In genomic region chr11:78328512-78329056, GRCm38 (mm10) we compare ENCODE assay signal across 8 mouse cellular contexts. TPM values are rescaled to one million over a fixed set of nuclear protein-coding genes. Genes with fewer than 3 reads are reported as not detected.
A peak's percentile ranks its signal among the peaks of the same experiment; 100 is the strongest.
DNase-seq lines count a peak whose midpoint lies in the region; ATAC-seq and TF ChIP-seq lines count a peak whose summit lies in the region.

No protein-coding gene starts in this region.

- no peaks in the 10 kb centered on the region for H3K27me3 ChIP-seq in heart, embryonic 15.5 days
- peaks cover 3% of the 10 kb centered on the region; the same call in 1 of the 2 replicates for H3K27me3 ChIP-seq in G1E (ENCODE audit: insufficient read depth, low read length)
- H3K27me3 ChIP-seq in forebrain, embryonic 16.5 days (replicated peaks; ENCODE audit: control insufficient read depth, insufficient read depth, low read length): no peaks in the 10 kb centered on the region

- H3K27ac ChIP-seq in heart, embryonic 15.5 days: no peak overlapping the region
- H3K27ac ChIP-seq in forebrain, embryonic 16.5 days (ENCODE audit: low read length): peak overlapping the region; percentile 19
- no peak overlapping the region for H3K27ac ChIP-seq in macrophage

- H3K4me3 ChIP-seq in heart, embryonic 15.5 days: peak overlapping the region; percentile 91
- H3K4me3 ChIP-seq in G1E (ENCODE audit: low read depth, low read length): peak overlapping the region; percentile 97
- H3K4me3 ChIP-seq in forebrain, embryonic 16.5 days (replicated peaks; ENCODE audit: low read length): peak overlapping the region; percentile 82
- H3K4me3 ChIP-seq in macrophage (ENCODE audit: inconsistent target): peak overlapping the region; percentile 68

- intact Hi-C loops in heart, postnatal 36 days (cut with DNase I): loop anchor here (5.0 kb wide), 1 partner anchor 66 kb away; the partner anchor contains the start of gene 2610507B11Rik
- intact Hi-C loops in left cerebral cortex, postnatal 4 days (cut with DNase I): no loop called here

- peaks cover 11% of the 10 kb centered on the region; the same call in 1 of the 2 replicates for H3K79me2 ChIP-seq in macrophage (ENCODE audit: inconsistent target)

- no peak for TF ChIP-seq CTCF in G1E (IDR thresholded peaks at IDR 0.05; ENCODE audit: low read depth, low read length)

- peak overlapping the region; percentile 84 for H3K9ac ChIP-seq in heart, embryonic 15.5 days
- H3K9ac ChIP-seq in forebrain, embryonic 16.5 days (replicated peaks; ENCODE audit: low read depth, low read length): peak overlapping the region; percentile 87

- no peak for DNase-seq in heart, postnatal 36 days
- peak; percentile 52 for DNase-seq in G1E (ENCODE audit: low spot score)
- DNase-seq in layer of hippocampus, postnatal 14 days (ENCODE audit: low spot score in 2 of 2): no peak
- no peak for DNase-seq in left cerebral cortex, postnatal 4 days
- no peak for DNase-seq in cerebellum, postnatal 4 days (ENCODE audit: low spot score in 2 of 2)

- H3K4me2 ChIP-seq in heart, embryonic 15.5 days: peak overlapping the region; percentile 90
- H3K4me2 ChIP-seq in forebrain, embryonic 16.5 days (ENCODE audit: low read length): peak overlapping the region; percentile 78

- peaks cover 14% of the 10 kb centered on the region for H3K4me1 ChIP-seq in heart, embryonic 15.5 days (replicated peaks)
- peaks cover 18% of the 10 kb centered on the region for H3K4me1 ChIP-seq in G1E (ENCODE audit: insufficient read depth, low read depth, low read length)
- H3K4me1 ChIP-seq in forebrain, embryonic 16.5 days (replicated peaks; ENCODE audit: control insufficient read depth, insufficient read depth, low read length): peaks cover 18% of the 10 kb centered on the region

- under 1% methylated on average over 41 of the region's 41 CpGs for WGBS in heart, embryonic 15.5 days
- under 1% methylated on average over 35 of the region's 41 CpGs for WGBS in forebrain, embryonic 16.5 days
- WGBS in macrophage (ENCODE audit: missing documents): under 1% methylated on average over 41 of the region's 41 CpGs

- no peaks in the 10 kb centered on the region for H3K9me3 ChIP-seq in heart, embryonic 15.5 days (replicated peaks)
- no peaks in the 10 kb centered on the region for H3K9me3 ChIP-seq in G1E (replicated peaks)
- H3K9me3 ChIP-seq in forebrain, embryonic 16.5 days (ENCODE audit: control insufficient read depth, low read length): no peaks in the 10 kb centered on the region

- peaks cover 10% of the 10 kb centered on the region for H3K36me3 ChIP-seq in heart, embryonic 15.5 days
- H3K36me3 ChIP-seq in G1E (replicated peaks) (peaks cover 58% of the 10 kb centered on the region), macrophage (ENCODE audit: inconsistent target) (peaks cover 13% of the 10 kb centered on the region; the same call in 1 of the 2 replicates)
- H3K36me3 ChIP-seq in forebrain, embryonic 16.5 days (ENCODE audit: control insufficient read depth, insufficient read depth): no peaks in the 10 kb centered on the region

- ATAC-seq in heart, embryonic 15.5 days (replicated peaks; ENCODE audit: insufficient number of reproducible peaks, insufficient read depth, low FRiP score, low read depth): peak; percentile 43
- ATAC-seq in G1E (ENCODE audit: extremely low read depth, insufficient number of reproducible peaks, low FRiP score, poor library complexity, severe bottlenecking): no peak
- peak; percentile 68 for ATAC-seq in forebrain, embryonic 16.5 days

RNA-seq across cellular contexts. Expression of gene Pigs, which starts 0.4 kb away (rescaled TPM):
- 46.1 and 62.4 TPM in 2 replicates for polyA plus RNA-seq in heart, embryonic 15.5 days (2015; fragmentation: Nextera tagmentation; extraction: Ambion mirVana)
- 10 to 100 TPM; 22.7 to 24.1 TPM for total RNA-seq in heart, postnatal 36 days (2021)
- total RNA-seq in G1E (2014; fragmentation: Nextera tagmentation) (30.5 and 36.8 TPM in 2 replicates), G1E (2017) (13.9 and 14.1 TPM in 2 replicates)
- polyA plus RNA-seq in G1E (2012) (60.4 and 74.5 TPM in 2 replicates), macrophage (2018) (66.8 to 71.6 TPM (median 67.7 TPM) in 3 replicates)
- polyA plus RNA-seq in forebrain, embryonic 16.5 days (2015; fragmentation: Nextera tagmentation; extraction: Ambion mirVana): 61.1 and 61.4 TPM in 2 replicates
- total RNA-seq in macrophage (2018; cell fraction: chromatin; rRNA removed): 10 to 100 TPM in 8 of 26 experiments, 1 to 10 TPM in 18; 2.2 to 25.9 (median 8.0) TPM
- 10 to 100 TPM; 47.8 to 88.9 (median 66.9) TPM for total RNA-seq in macrophage (2018; cell fraction: cytosol; rRNA removed)
- total RNA-seq in macrophage (2018; cell fraction: nucleus; rRNA removed): 100 to 1,000 TPM in 1 of 26 experiments, 10 to 100 TPM in 25; 14.4 to 101 (median 62.9) TPM
- 10 to 100 TPM; 70.8 to 76.7 TPM for total RNA-seq in layer of hippocampus, postnatal 14 days (2021)
- 10 to 100 TPM; 52.9 to 59.9 TPM for total RNA-seq in left cerebral cortex, postnatal 4 days (2021)

RNA-seq across cellular contexts. Expression of gene Aldoc, which starts 5.8 kb away (rescaled TPM):
- polyA plus RNA-seq in heart, embryonic 15.5 days (2015; fragmentation: Nextera tagmentation; extraction: Ambion mirVana): 20.6 and 28.6 TPM in 2 replicates
- total RNA-seq in heart, postnatal 36 days (2021): 1 to 10 TPM in 1 of 2 experiments, under 1 TPM in 1; 0.68 to 1.6 TPM
- total RNA-seq in G1E (2014; fragmentation: Nextera tagmentation) (0.83 and 4.3 TPM in 2 replicates), G1E (2017) (10.2 and 12.9 TPM in 2 replicates)
- polyA plus RNA-seq in G1E (2012) (7.2 and 10.6 TPM in 2 replicates), macrophage (2018) (6.8 to 30.2 TPM (median 7.3 TPM) in 3 replicates)
- polyA plus RNA-seq in forebrain, embryonic 16.5 days (2015; fragmentation: Nextera tagmentation; extraction: Ambion mirVana): 152 and 186 TPM in 2 replicates
- 1 to 10 TPM in 12 of 26 experiments, under 1 TPM in 6, not detected in 8; 0.25 to 5.1 (median 1.7) TPM for total RNA-seq in macrophage (2018; cell fraction: chromatin; rRNA removed)
- total RNA-seq in macrophage (2018; cell fraction: cytosol; rRNA removed): 10 to 100 TPM in 11 of 26 experiments, 1 to 10 TPM in 15; 1.7 to 29.1 (median 6.8) TPM
- total RNA-seq in macrophage (2018; cell fraction: nucleus; rRNA removed): 1 to 10 TPM in 20 of 26 experiments, under 1 TPM in 6; 0.29 to 8.5 (median 2.2) TPM
- 100 to 1,000 TPM; 663 to 756 TPM for total RNA-seq in layer of hippocampus, postnatal 14 days (2021)
- total RNA-seq in left cerebral cortex, postnatal 4 days (2021): 100 to 1,000 TPM; 109 to 113 TPM

RNA-seq across cellular contexts. Expression of gene Unc119, which starts 14.7 kb away (rescaled TPM):
- polyA plus RNA-seq in heart, embryonic 15.5 days (2015; fragmentation: Nextera tagmentation; extraction: Ambion mirVana): 31.0 and 43.3 TPM in 2 replicates
- total RNA-seq in heart, postnatal 36 days (2021): 1 to 10 TPM; 5.3 to 6.2 TPM
- total RNA-seq in G1E (2014; fragmentation: Nextera tagmentation) (4.3 and 6.7 TPM in 2 replicates), G1E (2017) (10.3 and 11.8 TPM in 2 replicates)
- polyA plus RNA-seq in G1E (2012) (8.2 and 8.8 TPM in 2 replicates), macrophage (2018) (21.6 to 57.5 TPM (median 31.3 TPM) in 3 replicates)
- polyA plus RNA-seq in forebrain, embryonic 16.5 days (2015; fragmentation: Nextera tagmentation; extraction: Ambion mirVana): 68.6 and 69.1 TPM in 2 replicates
- total RNA-seq in macrophage (2018; cell fraction: chromatin; rRNA removed): 10 to 100 TPM in 14 of 26 experiments, 1 to 10 TPM in 12; 1.3 to 27.1 (median 10.6) TPM
- 10 to 100 TPM; 16.6 to 35.4 (median 28.4) TPM for total RNA-seq in macrophage (2018; cell fraction: cytosol; rRNA removed)
- total RNA-seq in macrophage (2018; cell fraction: nucleus; rRNA removed): 10 to 100 TPM in 13 of 26 experiments, 1 to 10 TPM in 13; 6.1 to 44.2 (median 10.0) TPM
- total RNA-seq in layer of hippocampus, postnatal 14 days (2021): 10 to 100 TPM; 27.6 to 32.2 TPM
- total RNA-seq in left cerebral cortex, postnatal 4 days (2021): 10 to 100 TPM; 51.8 to 57.5 TPM

RNA-seq across cellular contexts. Expression of gene Spag5, which starts 27.3 kb away (rescaled TPM):
- 21.6 and 30.9 TPM in 2 replicates for polyA plus RNA-seq in heart, embryonic 15.5 days (2015; fragmentation: Nextera tagmentation; extraction: Ambion mirVana)
- total RNA-seq in heart, postnatal 36 days (2021): under 1 TPM; 0.54 to 0.58 TPM
- total RNA-seq in G1E (2014; fragmentation: Nextera tagmentation) (70.7 and 71.3 TPM in 2 replicates), G1E (2017) (60.8 and 66.5 TPM in 2 replicates)
- polyA plus RNA-seq in G1E (2012) (55.3 and 77.5 TPM in 2 replicates), macrophage (2018) (0.66 to 3.3 TPM (median 2.6 TPM) in 3 replicates)
- 21.6 and 22.1 TPM in 2 replicates for polyA plus RNA-seq in forebrain, embryonic 16.5 days (2015; fragmentation: Nextera tagmentation; extraction: Ambion mirVana)
- 10 to 100 TPM in 9 of 26 experiments, 1 to 10 TPM in 17; 1.9 to 34.0 (median 6.1) TPM for total RNA-seq in macrophage (2018; cell fraction: chromatin; rRNA removed)
- total RNA-seq in macrophage (2018; cell fraction: cytosol; rRNA removed): 1 to 10 TPM in 11 of 26 experiments, under 1 TPM in 15; 0.31 to 3.4 (median 0.80) TPM
- 10 to 100 TPM in 1 of 26 experiments, 1 to 10 TPM in 23, under 1 TPM in 2; 0.58 to 24.7 (median 2.7) TPM for total RNA-seq in macrophage (2018; cell fraction: nucleus; rRNA removed)
- 1 to 10 TPM; 5.0 to 6.6 TPM for total RNA-seq in layer of hippocampus, postnatal 14 days (2021)
- total RNA-seq in left cerebral cortex, postnatal 4 days (2021): 1 to 10 TPM; 5.2 to 6.2 TPM

RNA-seq across cellular contexts. Expression of gene BC030499, which starts 37.9 kb away (rescaled TPM):
- polyA plus RNA-seq in heart, embryonic 15.5 days (2015; fragmentation: Nextera tagmentation; extraction: Ambion mirVana): 0.23 and 0.38 TPM in 2 replicates
- total RNA-seq in heart, postnatal 36 days (2021): under 1 TPM; 0.50 to 0.62 TPM
- total RNA-seq in G1E (2014; fragmentation: Nextera tagmentation) (2.5 and 3.7 TPM in 2 replicates), G1E (2017) (0.99 and 1.2 TPM in 2 replicates)
- polyA plus RNA-seq in G1E (2012) (0.04 TPM in 1 of 2 replicates, not detected in the other), macrophage (2018) (0.32 to 1.4 TPM (median 0.54 TPM) in 3 replicates)
- not detected in 2 replicates for polyA plus RNA-seq in forebrain, embryonic 16.5 days (2015; fragmentation: Nextera tagmentation; extraction: Ambion mirVana)
- total RNA-seq in macrophage (2018; cell fraction: chromatin; rRNA removed): 10 to 100 TPM in 14 of 26 experiments, 1 to 10 TPM in 12; 1.8 to 36.5 (median 10.8) TPM
- under 1 TPM in 20 of 26 experiments, not detected in 6; 0.05 to 0.91 (median 0.27) TPM for total RNA-seq in macrophage (2018; cell fraction: cytosol; rRNA removed)
- 10 to 100 TPM in 7 of 26 experiments, 1 to 10 TPM in 18, under 1 TPM in 1; 0.97 to 40.9 (median 4.0) TPM for total RNA-seq in macrophage (2018; cell fraction: nucleus; rRNA removed)
- total RNA-seq in layer of hippocampus, postnatal 14 days (2021): 1 to 10 TPM; 1.4 to 2.6 TPM
- total RNA-seq in left cerebral cortex, postnatal 4 days (2021): 1 to 10 TPM in 1 of 2 experiments, under 1 TPM in 1; 0.72 to 1.1 TPM

Comparison
In these comparisons a context has a peak if more than half of its experiments do, and no peak if none do; other contexts are left out.
1. RNA of gene Aldoc, which starts 5.8 kb away (total RNA-seq): 663 to 756 TPM in layer of hippocampus, postnatal 14 days and 109 to 113 TPM in left cerebral cortex, postnatal 4 days; 0.83 to 12.9 TPM in G1E and 0.68 to 1.6 TPM in heart, postnatal 36 days; every median in the first group is over 4 times any median in the second.
2. Peak in every context shown above with its lines, with median percentiles within 50 percentile points of each other: H3K4me3 ChIP-seq.